Mouse (Mus musculus) forebrain, postnatal 0 days (tissue): ENCODE measurements at regions not wholly inside any gene's neighbourhood (a gene's known extent, or its start where the extent isn't known, plus 50 kb on each side); places are given as distances from the start of the nearest gene placed in this dataset.

Experiments used
- ATAC-seq: fragments of 200-750 bp; cut with Nextera tagmentation; 2 replicates; pipeline ENCODE4 v1.8.0; 2017; ENCODE audit warnings: mild to moderate bottlenecking, moderate library complexity
- DNase-seq: peaks from one replicate; pipeline ENCODE4 v3.0.0-alpha.2; 2015
- H3K27ac ChIP-seq: fragments of 300-500 bp; sonication (generic); 2 replicates; pipeline ENCODE4 v1.5.1; 2014; ENCODE audit warnings: low read depth, mild to moderate bottlenecking, antibody characterized with exemption, low read length, moderate library complexity, mixed read lengths
- H3K27me3 ChIP-seq: fragments of 300-500 bp; sonication (generic); 2 replicates; pipeline ENCODE4 v1.6.1; 2014; ENCODE audit warnings: mild to moderate bottlenecking, low read length, mixed read lengths; ENCODE audit not compliant: insufficient read depth
- H3K36me3 ChIP-seq: fragments of 300-500 bp; sonication (generic); 2 replicates; pipeline ENCODE4 v1.6.1; 2014; ENCODE audit warnings: mild to moderate bottlenecking, moderate library complexity; ENCODE audit not compliant: insufficient read depth
- H3K4me1 ChIP-seq: fragments of 300-500 bp; sonication (generic); 2 replicates; pipeline ENCODE4 v1.6.1; 2014; ENCODE audit warnings: antibody characterized with exemption; ENCODE audit not compliant: insufficient read depth
- H3K4me2 ChIP-seq: fragments of 300-500 bp; sonication (generic); 2 replicates; pipeline ENCODE4 v1.6.1; 2014; ENCODE audit warnings: low read depth, mild to moderate bottlenecking, moderate library complexity
- H3K4me3 ChIP-seq: fragments of 300-500 bp; sonication (generic); 2 replicates; pipeline ENCODE4 v1.5.1; 2014; ENCODE audit warnings: low read depth, low read length, mixed read lengths
- H3K9ac ChIP-seq: fragments of 300-500 bp; sonication (generic); 2 replicates; pipeline ENCODE4 v1.6.1; 2014; ENCODE audit warnings: mild to moderate bottlenecking
- H3K9me3 ChIP-seq: fragments of 300-500 bp; sonication (generic); 2 replicates; pipeline ENCODE4 v1.6.1; 2016; ENCODE audit warnings: low read length
- CTCF ChIP-seq: sonication (generic); IDR thresholded peaks from 2 replicates; pipeline ENCODE4 v1.5.1; 2016; ENCODE audit warnings: antibody characterized with exemption, control low read depth, low read depth
- WGBS: fragments of 180-500 bp; shearing (Covaris S2); extraction: QIAGEN DNeasy Blood & Tissue Kit; methylation state at CpG from one replicate; pipeline ENCODE4 v1.1.7; 2014; 5-methylcytosine and 5-hydroxymethylcytosine counted together

DNA sequence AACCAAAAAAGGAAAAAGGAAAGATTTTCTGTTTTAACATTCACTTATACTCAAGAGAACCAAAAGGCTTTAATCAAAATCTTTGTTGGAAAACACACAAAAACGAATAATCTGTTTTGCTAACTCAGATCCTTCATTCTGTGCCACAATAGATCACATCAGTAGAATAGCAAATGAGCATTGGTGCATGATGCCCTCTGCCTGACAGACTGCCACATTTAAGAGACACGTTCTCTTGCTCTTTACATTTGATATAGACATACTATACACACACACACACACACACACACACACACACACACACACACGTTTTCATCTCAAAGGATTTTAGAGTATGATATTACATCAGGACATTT, 1260.5 kb downstream of the Pla2g4a start:
- WGBS, result 32% methylated on average over 3 of the region's 3 CpGs

DNA sequence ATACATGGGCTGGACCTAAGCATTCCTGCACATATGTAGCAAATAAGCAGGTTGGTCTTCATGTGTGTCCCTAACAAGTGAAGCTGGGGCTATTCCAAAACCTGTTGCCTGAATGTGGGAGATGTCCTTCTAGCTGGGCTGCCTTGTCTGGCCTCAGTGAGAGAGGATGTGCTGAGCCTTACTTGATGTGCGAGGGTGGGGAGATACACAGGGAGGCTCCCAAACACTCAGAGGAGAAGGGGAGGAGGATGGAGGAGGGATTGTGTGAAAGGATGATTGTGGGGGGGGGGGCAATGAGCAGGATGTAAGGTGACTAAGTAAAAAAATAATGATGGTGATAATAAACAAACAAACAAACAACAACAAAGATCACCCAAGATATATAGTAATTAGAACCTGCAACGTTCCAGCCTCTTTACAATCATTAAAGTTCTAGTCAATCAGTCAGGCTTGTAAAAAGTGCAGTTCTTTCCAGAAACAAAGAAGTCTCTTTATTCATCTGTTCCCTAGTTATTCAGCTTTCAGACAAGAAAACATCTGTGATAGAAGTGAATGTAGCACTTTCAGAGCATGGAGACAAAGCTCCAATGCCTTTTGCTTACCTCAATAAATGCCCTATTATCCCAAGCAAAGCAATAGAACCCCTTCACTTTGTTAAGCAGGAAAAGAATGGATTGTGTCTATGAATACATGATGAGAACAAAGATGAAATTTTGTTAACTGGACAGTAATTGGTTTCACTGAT, 1261.1 kb downstream of the Pla2g4a start:
- Histone ChIP-seq H3K4me2 (no peak overlapping the region), H3K4me3 (no peak overlapping the region), H3K9me3 (no peaks in the 10 kb centered on the region), H3K36me3 (no peaks in the 10 kb centered on the region), H3K9ac (no peak overlapping the region), H3K27ac (no peak overlapping the region), H3K27me3 (no peaks in the 10 kb centered on the region), H3K4me1 (no peaks in the 10 kb centered on the region)
- no peak for TF ChIP-seq CTCF
- no peak for DNase-seq
- 23% methylated on average over 2 of the region's 2 CpGs for WGBS
- ATAC-seq, result no peak

More for the DNA sequence above, 1260.5 kb downstream of the Pla2g4a start:
- Histone ChIP-seq H3K27ac (no peak overlapping the region), H3K27me3 (no peaks in the 10 kb centered on the region), H3K9me3 (no peaks in the 10 kb centered on the region), H3K4me1 (no peaks in the 10 kb centered on the region), H3K36me3 (no peaks in the 10 kb centered on the region), H3K4me2 (no peak overlapping the region), H3K9ac (no peak overlapping the region), H3K4me3 (no peak overlapping the region)
- TF ChIP-seq CTCF, result no peak
- ATAC-seq (no peak), DNase-seq (no peak)

GRCm38 (mm10) chr1:148690085-148690484, 1271.0 kb downstream of the Pla2g4a start:
- TF ChIP-seq CTCF, result no peak
- Histone ChIP-seq H3K4me3 (no peak overlapping the region), H3K9ac (no peak overlapping the region), H3K9me3 (no peaks in the 10 kb centered on the region), H3K27me3 (no peaks in the 10 kb centered on the region), H3K27ac (no peak overlapping the region), H3K4me2 (no peak overlapping the region), H3K4me1 (no peaks in the 10 kb centered on the region), H3K36me3 (no peaks in the 10 kb centered on the region)
- 23% methylated on average over 2 of the region's 2 CpGs for WGBS
- no peak for DNase-seq
- no peak for ATAC-seq

GRCm38 (mm10) chr1:148689618-148690017, 1271.5 kb downstream of the Pla2g4a start:
- no peak for DNase-seq
- TF ChIP-seq CTCF, result no peak

DNA sequence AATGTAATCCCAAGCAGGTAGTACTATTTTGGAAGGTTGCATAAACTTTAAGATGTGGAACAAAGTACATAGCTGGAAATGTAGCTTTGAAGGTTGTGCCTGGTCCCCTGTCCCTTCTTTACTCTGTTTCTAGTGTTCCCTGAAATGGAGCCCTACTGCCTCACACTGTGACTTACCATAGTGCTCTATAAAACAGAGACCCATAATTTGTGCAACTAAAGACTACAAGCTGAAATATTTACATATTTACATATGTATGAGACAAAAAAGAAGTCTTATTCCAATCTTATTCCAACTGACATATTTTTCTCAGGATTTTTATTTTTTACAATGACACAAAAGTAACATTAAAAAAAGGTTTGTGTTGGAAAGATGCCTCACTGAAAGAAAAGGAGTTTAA, 1285.6 kb downstream of the Pla2g4a start:
- H3K4me3 ChIP-seq, result no peak overlapping the region
- H3K9ac ChIP-seq, result no peak overlapping the region
- no peaks in the 10 kb centered on the region for H3K36me3 ChIP-seq
- no peak overlapping the region for H3K4me2 ChIP-seq
- H3K9me3 ChIP-seq, result no peaks in the 10 kb centered on the region
- DNase-seq (no peak), ATAC-seq (no peak)
- H3K4me1 ChIP-seq, result no peaks in the 10 kb centered on the region
- no peaks in the 10 kb centered on the region for H3K27me3 ChIP-seq
- no peak for TF ChIP-seq CTCF
- no peak overlapping the region for H3K27ac ChIP-seq

More at GRCm38 (mm10) chr1:148689618-148690017, 1271.5 kb downstream of the Pla2g4a start:
- WGBS, result 58% methylated on average over 4 of the region's 4 CpGs
- no peak overlapping the region for H3K27ac ChIP-seq
- H3K4me2 ChIP-seq, result no peak overlapping the region
- H3K27me3 ChIP-seq, result no peaks in the 10 kb centered on the region
- no peak overlapping the region for H3K4me3 ChIP-seq
- H3K4me1 ChIP-seq, result no peaks in the 10 kb centered on the region
- H3K9me3 ChIP-seq, result no peaks in the 10 kb centered on the region
- no peak for ATAC-seq
- H3K9ac ChIP-seq, result no peak overlapping the region
- no peaks in the 10 kb centered on the region for H3K36me3 ChIP-seq

- WGBS, result 39% methylated on average over 4 of the region's 4 CpGs
These were observed 1296.7 kb downstream of the Pla2g4a start for GRCm38 (mm10) chr1:148664409-148664808.

GRCm38 (mm10) chr1:148656990-148657389, 1304.1 kb downstream of the Pla2g4a start:
- DNase-seq, result no peak
- no peak overlapping the region for H3K9ac ChIP-seq
- H3K27ac ChIP-seq, result no peak overlapping the region
- H3K4me3 ChIP-seq, result no peak overlapping the region
- H3K9me3 ChIP-seq, result no peaks in the 10 kb centered on the region
- ATAC-seq, result no peak
- no peaks in the 10 kb centered on the region for H3K4me1 ChIP-seq
- 92% methylated on average over 1 of the region's 1 CpGs for WGBS
- TF ChIP-seq CTCF, result no peak
- H3K36me3 ChIP-seq, result no peaks in the 10 kb centered on the region
- H3K27me3 ChIP-seq, result no peaks in the 10 kb centered on the region
- H3K4me2 ChIP-seq, result no peak overlapping the region

More at GRCm38 (mm10) chr1:148664409-148664808, 1296.7 kb downstream of the Pla2g4a start:
- Histone ChIP-seq H3K4me1 (no peaks in the 10 kb centered on the region), H3K9me3 (no peaks in the 10 kb centered on the region), H3K4me3 (no peak overlapping the region), H3K9ac (no peak overlapping the region), H3K4me2 (no peak overlapping the region), H3K36me3 (no peaks in the 10 kb centered on the region), H3K27ac (no peak overlapping the region), H3K27me3 (no peaks in the 10 kb centered on the region)
- TF ChIP-seq CTCF, result no peak
- ATAC-seq (no peak), DNase-seq (no peak)
